Mouse (Mus musculus): ENCODE measurements around the gene Usp17lb.
"Not testable (repeated sequence)": the region's sequence is repeated elsewhere in the genome, so short reads cannot be mapped to it uniquely, and the experiment has no call there.

The Usp17lb gene

DNA sequence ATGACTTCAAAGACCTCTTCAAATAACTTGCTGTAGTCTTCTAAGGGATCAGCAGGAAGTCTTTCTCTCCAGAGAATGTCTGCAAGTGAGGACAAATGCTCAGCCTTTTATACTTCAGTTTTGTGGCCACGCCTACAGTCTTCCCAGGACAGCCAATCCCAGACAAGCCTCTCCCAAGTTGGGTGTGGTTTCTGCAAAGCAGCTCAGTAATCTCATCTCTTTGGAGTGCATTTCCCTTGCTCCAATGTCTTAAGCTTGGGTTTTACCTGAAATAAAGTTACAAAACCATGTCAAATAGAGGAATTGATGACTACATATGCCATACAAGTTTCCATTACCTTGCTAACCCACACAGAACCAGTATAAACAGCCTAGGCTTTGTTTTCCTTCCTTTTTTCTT, at the start of gene Usp17lb:
Usp17lb (minus strand) TSS at position 101 of the 400 bp plus-strand sequence.
- no peak for DNase-seq (ENCODE audit: extremely low spot score, low spot score)

DNA sequence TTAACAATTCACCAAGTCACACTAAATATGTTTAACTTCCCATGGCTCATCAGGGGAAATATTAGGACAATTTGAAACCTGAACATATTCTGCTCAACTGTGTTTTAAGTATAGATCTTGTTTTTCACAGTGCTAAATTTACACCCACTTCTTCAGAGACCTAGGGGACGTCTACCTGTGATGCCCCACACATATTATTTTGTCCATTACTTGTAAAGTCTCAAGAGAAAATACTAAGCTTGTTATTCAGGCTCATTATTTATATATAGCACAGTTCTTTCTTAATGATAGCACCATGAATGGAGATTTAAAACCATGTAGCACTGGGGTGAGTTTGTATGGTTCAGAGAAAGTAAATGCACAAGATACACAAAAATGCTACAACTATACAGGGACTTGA, 35.3 kb upstream of the Usp17lb start, which contains the start of gene Olfr665:
Olfr665 (plus strand) TSS at position 301 of the 400 bp plus-strand sequence.
- no peak for DNase-seq (ENCODE audit: extremely low spot score, low spot score)

DNA sequence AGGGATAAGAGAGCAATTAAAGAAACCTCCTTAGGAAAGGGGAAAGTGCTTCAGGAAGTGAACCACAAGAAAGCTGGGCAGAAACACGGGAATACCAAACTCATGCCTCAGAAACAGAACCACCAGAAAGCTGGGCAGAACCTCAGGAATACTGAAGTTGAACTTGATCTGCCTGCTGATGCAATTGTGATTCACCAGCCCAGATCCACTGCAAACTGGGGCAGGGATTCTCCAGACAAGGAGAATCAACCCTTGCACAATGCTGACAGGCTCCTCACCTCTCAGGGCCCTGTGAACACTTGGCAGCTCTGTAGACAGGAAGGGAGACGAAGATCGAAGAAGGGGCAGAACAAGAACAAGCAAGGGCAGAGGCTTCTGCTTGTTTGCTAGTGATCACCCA, 19.0 kb upstream of the Usp17lb start:
- no peak for DNase-seq (ENCODE audit: extremely low spot score, low spot score)

DNA sequence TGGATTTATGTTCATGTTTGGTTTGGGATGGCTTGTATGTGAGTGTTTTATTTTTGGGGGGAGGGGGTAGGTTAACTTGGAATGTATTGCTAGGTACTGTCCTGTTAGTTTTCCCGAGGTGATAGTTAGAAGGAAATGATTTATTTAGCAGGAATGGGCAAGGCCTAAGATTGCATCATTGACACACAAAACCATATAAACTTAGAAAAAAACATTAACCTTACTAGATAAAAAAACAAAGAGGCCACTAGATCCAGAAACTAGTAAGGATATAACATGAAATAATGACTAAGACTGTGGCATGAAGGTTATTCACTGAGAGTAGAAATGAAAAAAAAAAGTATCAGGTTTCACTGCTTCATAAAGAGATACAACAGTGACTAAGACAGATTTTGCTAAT, 15.3 kb upstream of the Usp17lb start:
- no peak for DNase-seq (ENCODE audit: extremely low spot score, low spot score)

DNA sequence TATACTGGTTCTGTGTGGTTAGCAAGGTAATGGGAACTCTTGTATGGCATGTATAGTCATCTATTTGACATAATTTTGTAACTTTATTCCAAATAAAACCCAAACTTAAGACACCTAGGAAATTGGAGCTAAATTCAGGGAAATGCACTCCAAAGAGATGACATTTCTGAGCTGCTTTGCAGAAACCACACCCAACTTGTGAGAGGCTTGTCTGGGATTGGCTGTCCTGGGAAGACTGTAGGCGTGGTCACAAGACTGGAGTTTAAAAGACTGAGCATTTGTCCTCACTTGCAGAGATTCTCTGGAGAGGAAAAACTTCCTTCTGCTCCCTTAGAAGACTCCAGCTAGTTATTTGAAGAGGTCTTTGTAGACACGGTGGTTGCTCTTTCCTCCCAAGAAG, 14.3 kb upstream of the Usp17lb start, which contains the start of gene Usp17la:
Usp17la (plus strand) TSS at position 301 of the 400 bp plus-strand sequence.
- not testable (repeated sequence) for DNase-seq (ENCODE audit: extremely low spot score, low spot score)

DNA sequence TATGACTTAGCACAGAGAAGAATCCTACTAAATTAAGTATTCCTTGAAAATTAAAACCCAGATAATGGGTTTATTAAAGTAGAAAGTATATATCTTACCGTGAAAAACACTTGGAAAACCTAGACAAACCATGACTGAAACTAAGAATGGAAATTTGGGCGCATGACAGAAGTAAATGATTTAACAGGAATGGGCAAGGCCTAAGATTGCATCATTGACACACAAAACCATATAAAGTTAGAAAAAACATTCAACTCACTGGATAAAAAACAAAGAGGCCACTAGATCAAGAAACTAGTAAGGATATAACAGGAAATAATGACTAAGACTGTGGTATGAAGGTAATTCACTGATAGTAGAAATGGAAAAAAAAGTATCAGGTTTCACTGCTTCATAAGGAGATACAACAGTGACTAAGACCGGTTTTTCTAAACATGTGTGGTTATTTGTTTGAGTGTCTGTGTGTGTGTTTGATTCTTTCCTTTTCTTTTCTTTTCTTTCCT, 12.9 kb upstream of the Usp17lb start:
- DNase-seq (ENCODE audit: extremely low spot score, low spot score), result no peak

DNA sequence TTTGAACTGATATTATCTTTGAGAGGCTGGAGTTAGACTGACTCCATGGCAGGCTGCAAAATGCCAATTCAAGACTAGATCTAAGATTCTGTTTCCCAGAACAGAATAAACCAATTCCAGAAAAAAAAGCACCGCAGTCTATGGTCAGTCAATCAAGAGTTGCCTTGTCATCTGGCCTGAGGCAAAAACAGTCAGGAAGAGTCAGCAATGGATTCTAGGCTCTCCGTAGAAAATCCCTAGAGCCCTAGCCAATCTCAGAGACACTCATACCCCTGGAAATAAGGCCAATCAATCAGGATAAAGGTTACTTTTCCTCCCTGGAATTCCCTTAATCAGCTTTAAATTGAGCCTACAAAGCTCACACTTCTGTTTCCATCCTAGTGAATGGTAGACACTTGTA, 9.1 kb upstream of the Usp17lb start:
- DNase-seq (ENCODE audit: extremely low spot score, low spot score), result not testable (repeated sequence)

DNA sequence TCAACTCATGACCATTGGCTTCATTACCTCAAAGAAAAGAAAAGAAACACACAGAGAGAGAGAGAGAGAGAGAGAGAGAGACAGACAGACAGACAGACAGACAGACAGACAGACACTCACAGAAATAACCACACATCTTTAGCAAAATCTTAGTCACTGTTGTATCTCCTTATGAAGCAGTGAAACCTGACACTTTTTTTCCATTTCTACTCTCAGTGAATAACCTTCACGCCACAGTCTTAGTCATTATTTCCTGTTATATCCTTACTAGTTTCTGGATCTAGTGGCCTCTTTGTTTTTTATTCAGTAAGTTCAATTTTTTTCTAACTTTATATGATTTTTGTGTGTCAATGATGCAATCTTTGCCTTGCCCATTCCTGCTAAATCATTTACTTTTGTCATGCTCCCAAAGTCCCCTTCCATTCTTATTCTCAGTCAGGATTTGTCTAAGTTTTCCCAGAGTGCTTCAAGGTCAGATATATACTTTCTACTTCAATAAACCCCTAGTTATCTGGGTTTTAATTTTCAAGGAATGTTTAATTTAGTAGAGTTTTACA, 1.4 kb upstream of the Usp17lb start:
- no peak for DNase-seq (ENCODE audit: extremely low spot score, low spot score)

DNA sequence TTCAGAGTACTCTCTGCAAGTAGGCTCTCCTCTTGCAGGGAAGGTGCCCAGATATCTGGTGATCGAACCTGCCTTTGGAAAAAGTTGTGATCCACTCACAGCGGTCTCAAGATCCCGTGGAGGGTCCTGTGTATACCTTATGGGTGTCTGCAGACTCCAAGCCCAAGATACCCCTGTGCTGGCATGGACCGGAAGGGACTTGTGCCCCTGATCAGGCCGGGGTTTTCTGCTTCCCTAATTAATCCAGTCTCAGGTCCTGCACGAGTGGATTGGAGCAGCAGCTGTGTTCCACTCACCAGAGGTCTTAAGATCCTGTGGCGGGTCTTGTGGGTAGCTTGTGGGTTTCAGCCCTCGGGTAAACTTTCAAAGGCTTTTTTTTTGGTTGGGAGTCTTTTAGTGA, 32.1 kb downstream of the Usp17lb start:
- not testable (repeated sequence) for DNase-seq (ENCODE audit: extremely low spot score, low spot score)

DNA sequence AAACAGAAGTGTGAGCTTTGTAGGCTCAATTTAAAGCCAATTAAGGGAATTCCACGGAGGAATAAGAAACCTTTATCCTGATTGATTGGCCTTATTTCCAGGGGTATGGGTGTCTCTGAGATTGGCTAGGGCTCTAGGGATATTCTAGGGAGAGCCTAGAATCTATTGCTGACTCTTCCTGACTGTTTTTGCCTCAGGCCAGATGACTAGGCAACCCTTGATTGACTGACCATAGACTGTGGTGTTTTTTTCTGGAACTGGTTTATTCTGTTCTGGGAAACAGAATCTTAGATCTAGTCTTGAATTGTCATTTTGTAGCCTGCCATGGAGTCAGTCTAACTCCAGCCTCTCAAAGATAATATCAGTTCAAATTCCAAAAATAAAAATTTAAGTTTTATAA, 51.6 kb downstream of the Usp17lb start:
- no peak for DNase-seq (ENCODE audit: extremely low spot score, low spot score)

All from neural tube, embryonic 10.5 days (tissue).